Mouse (Mus musculus) mouse trophoblast stem cell (cell line): ENCODE data around the gene Elovl3.
"Not testable (repeated sequence)": the region's sequence is repeated elsewhere in the genome, so short reads cannot be mapped to it uniquely, and the experiment has no call there.

Source experiments
- in situ Hi-C, 2 experiments: fragments of 300-500 bp; cut with MseI, MboI; formaldehyde crosslinking; loops; 2 replicates in 1 of 2; 3 replicates in 1 of 2; pipeline ENCODE4 v1.15.1; 2025

The Elovl3 gene

GRCm38 (mm10) chr19:46135297-46135696 is 3.6 kb downstream of the Elovl3 start:
- in situ Hi-C loops = loop anchor here (10.0 kb wide), 1 partner anchor 120 kb away; no protein-coding TSS in a partner anchor

GRCm38 (mm10) chr19:46135789-46136638 is 4.3 kb downstream of the Elovl3 start:
- in situ Hi-C loops = loop anchor here (10.0 kb wide), 1 partner anchor 119 kb away; no protein-coding TSS in a partner anchor

DNA sequence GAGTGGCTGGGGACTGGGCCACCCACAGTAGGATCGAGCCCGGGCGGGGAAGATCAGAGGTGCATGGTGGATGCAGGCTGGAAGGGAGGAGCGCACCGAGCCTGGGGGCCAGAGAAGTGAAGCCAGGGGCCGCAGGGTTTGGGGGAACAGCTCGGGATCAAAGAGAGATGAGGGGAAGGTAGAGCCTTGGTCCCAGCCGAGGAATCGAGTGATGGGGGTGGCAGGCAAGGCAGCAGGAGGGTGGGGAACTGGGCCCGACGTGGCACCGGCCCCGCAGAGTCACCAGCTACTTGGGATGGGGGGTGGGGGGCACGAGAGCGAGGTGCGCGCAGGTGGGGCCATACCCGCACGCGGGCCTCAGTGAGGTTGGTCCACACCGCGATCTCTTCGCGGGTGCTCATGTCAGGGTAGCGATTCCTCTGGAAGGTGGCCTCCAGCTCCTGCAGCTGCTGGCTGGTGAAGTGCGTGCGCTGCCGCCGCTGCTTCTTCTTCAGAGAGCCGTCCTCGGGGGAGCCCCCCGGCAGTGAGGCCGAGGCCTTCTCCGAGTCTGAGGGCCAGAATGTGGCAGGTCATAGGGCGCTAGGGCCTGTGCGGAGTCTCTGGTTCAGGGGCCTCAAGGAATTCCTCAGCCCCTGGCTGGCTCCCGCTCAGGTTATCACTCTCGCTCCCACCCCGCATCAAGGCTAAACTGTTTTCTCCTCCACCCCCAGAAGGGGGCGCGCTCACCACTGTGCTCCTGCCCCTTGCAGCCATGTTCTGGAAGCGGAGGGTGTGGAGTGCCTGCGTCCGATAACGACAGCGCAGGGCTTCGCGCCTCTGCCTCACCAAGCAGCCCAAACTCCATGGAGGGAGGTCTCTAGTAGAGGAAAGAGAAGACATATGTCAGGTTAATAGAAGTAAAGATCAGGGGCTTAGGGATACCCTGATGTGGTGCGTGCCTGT is 5.2 kb downstream of the Elovl3 start:
- in situ Hi-C loops = loop anchor here (10.0 kb wide), 1 partner anchor 118 kb away; no protein-coding TSS in a partner anchor

- in situ Hi-C loops = no loop called here
Observed at GRCm38 (mm10) chr19:46140324-46140723, 8.6 kb downstream of the Elovl3 start.

DNA sequence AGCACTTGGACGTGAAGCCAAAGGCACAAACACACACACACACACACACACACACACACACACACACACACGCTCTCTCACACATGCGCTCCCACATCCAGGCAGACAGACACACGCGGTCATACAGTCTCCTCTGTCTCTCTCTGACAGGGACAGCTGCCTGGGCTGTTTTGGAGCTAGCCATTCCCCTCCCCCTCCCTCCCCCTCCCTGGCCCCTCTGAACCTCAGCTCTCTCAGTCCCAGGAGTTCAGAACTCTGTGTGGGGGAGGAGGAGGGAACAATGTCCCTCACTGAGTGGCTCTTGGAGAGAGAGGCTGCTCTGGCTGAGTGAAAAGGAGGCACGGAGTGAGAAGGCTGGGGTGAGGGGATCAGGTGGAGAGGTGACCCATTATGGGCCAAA is 9.4 kb downstream of the Elovl3 start:
- in situ Hi-C loops = no loop called here

DNA sequence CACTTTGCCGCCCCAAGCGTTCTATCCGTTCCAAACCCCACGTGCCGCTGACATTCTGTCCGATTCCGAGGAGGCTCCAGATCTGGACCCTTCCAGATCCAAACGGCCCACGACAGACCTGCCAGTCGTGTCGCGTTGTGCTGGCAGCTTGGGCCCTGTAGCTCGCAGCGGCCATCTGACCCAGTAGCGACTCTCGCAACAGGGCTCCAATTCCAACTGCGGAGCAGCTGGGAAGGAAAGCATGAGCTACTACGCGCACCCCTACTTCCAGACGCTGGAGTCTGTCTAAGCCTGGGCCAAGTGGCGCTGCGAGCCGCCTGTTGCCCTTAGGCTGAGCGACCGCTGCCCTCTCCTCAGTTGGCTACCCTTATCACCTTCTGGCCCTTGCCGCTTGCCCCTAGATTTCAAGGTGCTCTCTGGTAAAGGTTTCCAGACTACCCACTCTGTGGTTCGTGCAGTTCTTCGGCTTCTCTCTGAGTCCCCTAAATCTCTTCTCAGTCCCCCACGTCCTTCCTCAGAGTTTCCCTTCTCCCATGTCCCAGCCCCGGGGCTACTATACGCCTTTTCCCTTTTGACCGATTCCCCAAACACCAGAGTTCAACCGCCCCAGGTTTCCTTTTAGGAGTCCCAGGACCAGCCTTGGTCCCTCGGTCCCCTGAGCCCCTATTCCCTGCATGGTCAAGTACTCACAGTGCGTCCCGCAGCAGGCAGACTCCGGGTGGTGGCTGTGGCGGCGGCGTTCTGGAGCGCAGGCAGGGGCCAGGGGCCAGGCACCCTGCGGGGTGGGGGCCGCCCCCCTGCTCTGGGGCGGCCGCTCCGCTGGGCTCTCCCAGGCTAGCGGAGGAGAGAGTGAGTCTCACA is 16.0 kb downstream of the Elovl3 start, which contains the start of gene Pitx3:
Gene Pitx3 (minus strand): TSS at position 816 of the 861 bp plus-strand sequence.
- in situ Hi-C loops = no loop called here

- in situ Hi-C loops = no loop called here
Observed at GRCm38 (mm10) chr19:46148372-46148760, 16.7 kb downstream of the Elovl3 start.

GRCm38 (mm10) chr19:46149091-46149490 is 17.4 kb downstream of the Elovl3 start:
- in situ Hi-C loops = no loop called here

GRCm38 (mm10) chr19:46152127-46152803 is 20.6 kb downstream of the Elovl3 start, which contains the start of gene Gbf1:
TSS of gene Gbf1 (plus strand) at chr19:46152509.
- in situ Hi-C loops = no loop called here

GRCm38 (mm10) chr19:46165950-46166349 is 34.3 kb downstream of the Elovl3 start:
- in situ Hi-C loops = no loop called here

GRCm38 (mm10) chr19:46167169-46167568 is 35.5 kb downstream of the Elovl3 start:
- in situ Hi-C loops = not testable (repeated sequence)

GRCm38 (mm10) chr19:46169396-46169795 is 37.7 kb downstream of the Elovl3 start:
- in situ Hi-C loops = no loop called here

DNA sequence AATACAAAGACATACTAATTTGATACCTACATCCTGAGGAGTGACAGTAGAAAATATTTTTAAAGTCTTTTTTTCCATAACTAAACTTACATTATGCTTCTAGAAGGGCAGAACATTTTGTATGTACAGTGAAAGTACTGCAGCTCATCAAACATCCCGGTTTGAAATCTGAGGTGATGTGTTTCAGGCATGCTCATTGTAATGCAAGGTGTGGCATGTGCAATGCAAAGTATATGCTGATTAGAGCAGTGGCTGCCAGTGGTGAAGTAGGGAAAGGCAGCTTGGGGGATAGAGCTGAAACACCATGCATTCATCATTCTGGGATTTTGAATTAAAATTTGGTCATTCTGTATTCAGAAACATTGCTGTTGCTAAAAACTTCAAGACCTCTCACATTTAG is 38.2 kb downstream of the Elovl3 start:
- in situ Hi-C loops = no loop called here

- in situ Hi-C loops = no loop called here
Observed at GRCm38 (mm10) chr19:46172541-46172940, 40.8 kb downstream of the Elovl3 start.

- in situ Hi-C loops = no loop called here
Observed at GRCm38 (mm10) chr19:46175173-46175572, 43.5 kb downstream of the Elovl3 start.

- in situ Hi-C loops = no loop called here
Observed at GRCm38 (mm10) chr19:46177046-46177445, 45.3 kb downstream of the Elovl3 start.

DNA sequence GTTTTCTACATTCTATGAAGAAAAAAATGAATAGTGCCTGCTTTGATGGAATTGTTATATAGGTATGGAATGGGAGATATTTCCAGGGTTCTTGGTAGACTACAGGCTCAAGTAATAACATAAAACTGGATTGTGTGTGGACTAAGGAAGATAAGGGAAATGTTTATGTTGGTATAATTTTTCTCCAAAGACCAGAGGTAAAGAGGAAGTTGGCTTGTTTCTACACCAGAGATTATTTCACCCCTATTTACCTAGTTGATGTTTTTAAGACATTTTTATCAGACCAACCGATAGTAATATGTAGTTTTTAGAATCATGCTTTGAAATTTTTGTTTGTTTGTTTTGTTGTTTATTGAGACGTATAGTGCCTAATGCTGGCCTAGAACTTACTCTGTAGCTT is 48.6 kb downstream of the Elovl3 start:
- in situ Hi-C loops = no loop called here

- in situ Hi-C loops = no loop called here
Observed at GRCm38 (mm10) chr19:46182241-46182640, 50.5 kb downstream of the Elovl3 start.
